Mouse (Mus musculus) urinary bladder, postnatal 14 days (tissue): ENCODE measurements around the gene Pou5f1.

Source experiments
- DNase-seq: peaks from one replicate; pipeline ENCODE4 v3.0.0; 2021; ENCODE audit warnings: low spot score

The Pou5f1 gene

DNA sequence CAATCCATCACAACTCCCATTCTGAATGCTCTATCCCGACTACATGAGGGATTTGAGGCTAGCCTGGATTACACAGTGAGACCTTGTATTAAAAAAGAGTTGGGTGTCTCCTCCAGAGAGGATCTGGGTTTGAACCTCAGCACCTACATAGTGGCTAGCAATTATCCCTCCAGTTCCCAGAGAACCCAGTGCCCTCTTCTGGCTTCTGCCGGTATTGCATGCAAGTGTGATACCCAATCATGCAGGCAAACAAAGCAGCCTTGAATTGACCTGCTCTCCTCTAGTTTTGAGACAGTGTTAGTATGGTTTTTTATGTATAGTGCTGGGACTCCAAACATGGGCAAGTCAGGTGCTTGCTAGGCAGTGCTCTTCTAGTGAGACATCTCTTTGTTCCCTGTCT lies 8.1 kb downstream of the Pou5f1 start:
- peak; percentile 83 for DNase-seq

DNA sequence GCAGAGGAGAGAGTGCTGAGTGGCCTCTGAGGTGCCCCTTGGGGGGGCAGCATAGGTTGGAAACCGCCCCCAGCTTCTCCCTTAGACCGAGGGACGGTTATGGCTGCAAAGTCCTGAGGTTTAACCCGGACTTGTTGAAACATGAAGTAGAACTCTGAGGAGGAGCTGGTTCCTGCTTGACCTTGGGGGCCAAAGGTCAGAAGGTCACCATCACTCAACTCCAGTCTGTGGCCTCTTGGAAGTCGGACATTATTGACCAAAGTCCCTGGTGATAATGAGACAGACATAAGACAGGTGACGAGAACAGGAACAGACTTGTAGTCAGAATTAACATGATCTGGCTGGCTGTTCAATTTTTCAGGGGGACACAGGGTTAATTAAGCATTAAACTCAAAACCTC lies 8.9 kb downstream of the Pou5f1 start:
- no peak for DNase-seq

DNA sequence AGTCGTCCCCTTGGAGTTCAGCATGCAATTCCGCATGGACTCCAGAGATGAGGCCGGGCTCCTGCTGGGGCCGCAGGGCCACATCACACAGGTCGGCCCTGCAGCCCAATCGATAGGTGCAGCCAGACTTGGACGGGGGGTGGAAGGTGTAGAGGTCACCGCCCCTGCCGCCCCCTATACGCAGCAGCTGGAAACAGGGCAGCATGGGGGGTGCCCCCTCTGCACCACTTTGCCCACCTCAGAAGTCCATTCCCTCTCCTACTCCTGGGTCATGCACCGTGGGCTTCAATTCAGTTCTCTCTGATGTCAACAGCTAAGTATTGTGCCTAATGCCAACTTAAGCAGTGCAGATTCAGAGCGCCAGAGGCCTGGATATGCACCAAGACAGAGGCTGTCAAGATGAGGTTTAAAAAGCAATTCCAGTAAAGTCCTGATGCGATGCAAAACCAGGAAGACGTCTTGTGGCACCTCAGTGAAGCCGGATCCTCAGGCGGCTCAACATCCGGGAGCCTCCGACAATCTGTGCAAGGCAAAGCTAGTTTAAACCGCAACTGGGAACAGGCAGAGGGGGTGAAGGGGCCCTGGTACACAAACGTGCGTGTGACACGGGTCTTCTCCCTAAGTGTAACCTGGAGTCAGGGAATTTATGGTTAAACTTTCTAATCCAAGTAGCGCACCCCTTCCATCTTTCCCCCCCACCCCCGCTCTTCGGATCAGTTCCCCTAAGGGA lies 10.3 kb downstream of the Pou5f1 start:
- DNase-seq: no peak

DNA sequence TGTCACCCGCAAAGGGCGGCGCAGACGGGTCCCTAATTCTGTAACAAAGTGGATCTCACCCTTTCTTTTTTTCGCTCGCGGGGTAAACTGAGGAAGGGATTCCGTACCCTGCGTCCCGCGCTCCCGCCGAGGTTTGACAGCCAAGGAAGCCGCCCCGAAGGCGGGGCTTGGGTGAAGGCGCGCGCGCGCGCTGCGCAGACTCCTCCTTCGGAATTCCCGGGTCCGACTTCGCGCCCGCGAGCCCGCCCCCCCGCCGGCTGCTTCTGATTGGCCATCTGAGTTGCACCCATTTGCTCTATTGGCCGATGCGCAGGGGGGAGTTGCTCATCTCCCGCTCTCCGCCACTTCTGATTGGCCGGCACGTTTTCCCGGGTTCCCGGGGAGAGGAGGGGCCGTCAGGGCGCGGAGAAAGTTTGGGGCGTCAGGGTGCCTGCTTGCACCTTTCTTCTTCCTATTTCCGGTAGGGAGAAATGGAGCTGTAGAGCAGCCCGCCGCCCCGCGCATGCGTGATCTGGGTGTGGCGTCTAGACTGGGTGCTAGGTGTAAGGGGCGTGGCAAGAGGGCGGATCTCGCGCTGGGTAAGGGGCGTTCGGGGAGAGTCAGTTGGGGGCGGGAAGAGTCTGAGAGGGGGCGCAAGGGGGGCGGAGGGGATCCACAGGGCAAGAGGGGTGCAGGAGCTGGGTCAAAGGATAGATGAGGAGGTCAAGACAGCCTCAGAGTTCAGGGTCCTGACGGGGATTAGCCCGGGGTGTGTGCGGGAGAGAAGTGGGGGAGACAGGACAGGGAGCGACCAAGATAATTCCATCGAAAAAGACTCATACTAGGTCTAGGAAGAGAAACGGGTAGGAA lies 11.1 kb downstream of the Pou5f1 start, which contains the start of the genes Tcf19 and Cchcr1:
Gene Tcf19, minus strand, starts transcription at position 173 of the 849 bp plus-strand sequence.
Gene Cchcr1, plus strand, starts transcription at position 449 of the 849 bp plus-strand sequence.
- peak; percentile 98 for DNase-seq

DNA sequence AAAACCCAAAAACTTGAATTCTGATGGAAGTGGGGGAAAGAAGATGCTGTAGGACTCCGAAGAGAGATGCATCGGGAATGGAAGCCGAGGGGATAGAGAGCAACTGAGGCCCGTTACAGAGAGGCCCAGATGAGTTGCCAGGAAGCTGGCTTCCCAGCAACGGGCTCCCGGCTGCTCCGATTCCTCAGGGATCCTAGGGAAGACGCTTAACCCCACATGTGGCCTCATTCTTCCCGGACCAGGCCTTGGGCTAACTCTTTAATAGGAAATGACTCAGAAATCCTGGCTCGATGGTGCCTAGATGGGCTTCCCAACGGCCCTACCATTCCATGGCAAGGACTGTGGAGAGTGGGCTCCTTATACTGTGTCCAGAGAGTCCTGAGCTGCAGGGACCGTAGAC lies 11.7 kb downstream of the Pou5f1 start:
- no peak for DNase-seq

DNA sequence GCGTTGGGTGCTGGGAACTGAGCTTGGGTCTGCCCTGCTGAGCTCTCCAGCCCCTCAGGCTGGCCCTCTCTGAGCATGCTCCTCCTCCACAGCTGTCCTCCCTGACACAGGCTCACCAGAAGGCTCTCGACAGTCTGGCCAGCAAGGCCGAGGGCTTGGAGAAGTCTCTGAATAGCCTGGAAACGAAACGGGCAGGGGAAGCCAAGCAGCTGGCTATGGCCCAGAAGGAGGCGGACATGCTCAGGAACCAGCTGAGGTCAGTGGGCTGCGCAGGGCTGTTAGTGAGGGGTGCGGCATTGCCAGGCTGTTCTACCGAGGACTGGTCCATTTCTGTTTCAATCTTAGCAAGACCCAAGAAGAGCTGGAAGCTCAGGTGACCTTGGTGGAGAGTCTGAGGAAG lies 18.5 kb downstream of the Pou5f1 start:
- no peak for DNase-seq

DNA sequence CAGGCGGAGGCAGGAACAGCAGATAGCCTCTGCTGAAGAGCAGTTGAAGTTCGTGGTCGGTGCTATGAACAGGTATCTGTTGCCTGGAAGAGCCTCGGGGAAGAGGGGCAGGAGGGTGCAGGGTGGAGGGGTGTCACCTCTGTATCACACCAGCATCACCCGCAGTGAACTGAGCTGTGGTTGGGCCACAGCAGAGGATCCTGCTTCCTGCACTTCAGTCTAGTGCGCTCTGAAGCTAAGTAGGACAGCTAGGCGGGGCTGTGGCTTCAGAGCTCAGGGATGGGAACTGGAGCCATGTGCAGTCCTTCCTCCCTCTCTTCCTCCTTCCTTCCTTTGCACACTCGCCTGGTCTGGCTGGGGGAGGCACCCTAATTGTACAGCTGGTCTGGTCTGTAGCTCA lies 20.8 kb downstream of the Pou5f1 start:
- no peak for DNase-seq

DNA sequence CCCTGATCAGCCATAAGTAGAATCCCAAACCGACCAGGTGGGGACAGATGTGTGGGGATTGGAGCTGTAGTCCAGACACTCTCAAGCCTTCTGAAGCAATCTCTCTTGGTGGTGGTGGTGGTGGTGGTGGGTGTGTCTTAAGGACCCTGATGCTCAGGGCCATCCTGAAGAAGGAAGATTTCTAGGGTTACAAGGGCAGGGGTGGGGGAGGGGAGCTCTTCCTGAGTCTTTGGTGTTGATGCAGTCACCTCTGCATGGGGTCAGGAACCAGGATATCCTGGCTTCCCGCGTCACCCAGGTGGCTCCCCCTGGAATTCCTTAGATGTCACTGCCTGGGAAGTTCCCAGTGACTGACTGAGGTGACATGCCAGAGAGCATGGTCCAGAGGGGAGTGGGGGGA lies 26.5 kb downstream of the Pou5f1 start:
- DNase-seq: no peak

DNA sequence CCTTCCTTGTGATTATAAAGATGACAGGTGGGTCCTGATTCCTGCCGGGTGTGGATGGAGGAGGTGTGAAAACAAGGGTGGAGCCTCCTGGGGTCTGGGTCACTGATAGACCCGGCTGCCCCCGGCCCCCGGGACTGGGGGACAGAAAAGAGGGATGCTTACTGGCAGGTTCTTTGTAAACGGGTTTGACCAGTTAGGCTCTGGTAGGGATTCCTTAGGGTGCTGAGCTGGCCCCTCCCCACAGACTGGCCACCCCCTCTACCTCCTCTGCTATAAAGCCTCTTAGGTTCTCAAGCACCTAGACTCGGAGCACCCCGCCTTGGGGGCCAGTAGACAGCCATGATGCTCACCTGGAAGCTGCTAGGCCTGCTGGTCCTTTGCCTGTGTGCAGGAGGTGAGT lies 27.1 kb downstream of the Pou5f1 start, which contains the start of gene Psors1c2:
Gene Psors1c2, plus strand, starts transcription at position 301 of the 400 bp plus-strand sequence.
- DNase-seq: no peak

DNA sequence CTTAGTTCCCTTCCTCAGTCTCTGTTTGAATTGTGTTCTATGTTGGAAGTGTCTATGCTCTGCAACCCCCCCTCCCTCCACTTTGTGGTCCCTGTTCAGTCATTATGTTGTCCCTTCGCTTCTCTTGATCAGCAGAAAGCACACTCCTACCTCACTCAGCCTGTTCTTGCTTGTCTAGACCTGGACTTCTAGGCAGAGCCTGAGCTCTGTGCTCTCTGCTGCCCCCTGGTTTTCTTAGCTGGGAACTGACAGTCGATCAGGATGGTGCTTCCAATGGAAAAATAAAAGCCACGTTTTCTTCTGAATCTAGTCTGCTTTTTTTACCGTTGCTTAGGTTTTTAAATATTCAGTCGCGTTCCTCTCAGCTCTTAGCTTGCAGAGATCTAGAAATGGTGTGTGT lies 28.5 kb downstream of the Pou5f1 start:
- peak; percentile 86 for DNase-seq

DNA sequence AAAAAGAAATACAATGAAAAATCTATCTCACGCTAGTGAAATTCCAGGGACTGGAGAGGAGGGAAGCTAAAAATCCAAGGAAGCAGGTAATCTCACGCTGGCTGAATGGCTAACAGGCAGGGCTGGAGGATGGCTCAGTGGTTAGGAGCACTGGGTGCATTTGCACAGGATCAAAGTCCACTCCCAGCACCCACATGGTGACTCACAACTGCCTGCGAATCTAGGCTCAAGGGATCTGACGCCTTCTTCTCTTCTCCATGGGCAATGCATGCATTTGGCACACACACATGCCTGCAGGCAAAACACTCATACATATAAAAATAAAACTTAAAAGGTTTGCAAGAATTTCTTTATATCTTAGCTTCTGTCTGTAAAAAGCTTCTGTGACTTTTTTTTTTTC lies 31.6 kb downstream of the Pou5f1 start:
- DNase-seq: no peak

DNA sequence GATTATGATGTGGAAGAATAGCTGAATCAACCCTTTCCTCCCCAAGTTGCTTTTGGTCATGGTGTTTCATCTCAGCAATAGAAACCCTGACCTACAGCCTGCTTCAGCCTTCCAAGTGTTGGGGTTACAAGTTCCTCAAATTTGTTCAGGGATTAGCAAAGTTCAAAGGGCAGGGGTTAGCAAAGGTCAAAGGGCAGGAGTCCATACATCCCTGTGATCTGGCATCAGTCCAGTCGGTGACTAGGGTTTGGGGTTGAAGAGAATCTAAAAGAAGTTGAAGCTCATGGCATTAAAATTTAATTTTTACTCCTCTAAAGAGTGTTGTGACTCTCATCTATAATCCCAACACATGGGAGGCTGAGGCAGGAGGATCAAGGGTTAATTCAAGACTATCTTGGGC lies 32.7 kb downstream of the Pou5f1 start:
- no peak for DNase-seq

DNA sequence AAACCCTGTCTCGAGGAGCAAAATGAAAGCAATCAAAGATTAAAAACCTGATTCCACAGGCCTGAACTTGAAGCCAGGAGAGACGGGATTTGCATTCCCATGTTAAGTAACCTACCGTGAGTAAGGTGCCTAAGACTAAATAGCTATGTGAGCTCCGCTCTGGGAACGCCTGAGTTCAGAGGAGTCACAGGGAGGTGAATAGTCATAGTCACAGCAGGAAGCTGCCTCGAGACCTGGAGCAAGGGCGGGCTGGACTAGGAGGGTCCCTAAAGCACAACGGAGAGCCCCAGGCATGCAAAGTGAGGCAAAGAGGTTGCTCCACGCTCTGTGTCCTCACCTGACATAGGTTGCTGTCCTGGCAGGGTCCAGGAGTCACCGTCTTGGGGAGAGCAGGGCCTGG lies 33.7 kb downstream of the Pou5f1 start:
- DNase-seq: no peak

DNA sequence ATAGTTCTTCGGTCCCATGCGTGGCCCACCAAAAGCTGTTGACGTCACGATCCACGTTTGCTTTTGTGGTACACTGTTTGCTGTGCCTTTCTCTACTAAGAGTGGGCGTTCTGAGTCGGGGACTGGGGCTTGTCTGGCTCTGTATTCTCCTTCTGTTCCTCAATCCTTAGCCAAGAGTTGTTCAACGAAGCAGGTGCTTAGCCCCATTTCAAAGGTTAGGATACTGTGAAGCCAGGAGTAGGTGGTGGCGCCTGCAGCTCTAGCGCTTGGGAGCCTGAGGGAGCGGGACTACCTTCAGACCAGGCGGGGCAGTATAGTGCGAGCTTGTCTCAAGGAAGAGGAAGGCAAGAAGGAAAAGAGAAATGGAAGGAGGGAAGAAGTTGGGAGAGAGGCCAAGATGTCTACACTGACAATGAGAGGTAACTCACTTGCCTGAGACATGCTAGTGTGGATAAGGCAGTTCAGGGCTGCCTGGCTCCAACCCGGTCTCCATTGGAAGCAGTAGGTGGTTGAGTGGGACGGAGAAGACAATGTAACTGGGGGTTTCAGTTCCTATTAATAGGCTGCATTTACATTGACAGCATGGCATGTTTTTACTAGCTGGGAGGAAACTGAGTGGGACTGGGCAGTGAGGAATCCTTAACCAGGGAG lies 37.1 kb downstream of the Pou5f1 start:
- no peak for DNase-seq

DNA sequence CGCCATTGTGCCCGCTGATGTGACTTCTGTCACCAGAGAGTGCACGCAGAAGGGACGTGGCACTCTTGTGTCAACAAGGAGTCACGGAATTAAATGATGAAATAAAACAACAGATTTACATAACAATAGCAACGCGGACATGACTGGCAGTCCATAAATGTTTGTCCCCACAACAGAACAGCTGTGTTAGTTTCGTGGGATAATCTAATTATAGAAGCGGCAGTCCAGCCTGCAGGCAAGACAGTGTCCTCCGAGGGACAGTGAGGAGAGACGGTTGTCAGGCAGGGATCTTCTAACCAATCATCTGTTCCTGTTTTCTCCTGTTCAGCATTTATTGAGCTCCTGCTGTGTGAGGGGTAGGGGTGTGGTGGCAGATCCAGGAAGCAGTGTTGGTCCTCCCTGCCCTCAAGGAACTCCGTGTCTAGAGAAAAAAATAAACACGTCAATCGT lies 37.6 kb downstream of the Pou5f1 start:
- DNase-seq: no peak

DNA sequence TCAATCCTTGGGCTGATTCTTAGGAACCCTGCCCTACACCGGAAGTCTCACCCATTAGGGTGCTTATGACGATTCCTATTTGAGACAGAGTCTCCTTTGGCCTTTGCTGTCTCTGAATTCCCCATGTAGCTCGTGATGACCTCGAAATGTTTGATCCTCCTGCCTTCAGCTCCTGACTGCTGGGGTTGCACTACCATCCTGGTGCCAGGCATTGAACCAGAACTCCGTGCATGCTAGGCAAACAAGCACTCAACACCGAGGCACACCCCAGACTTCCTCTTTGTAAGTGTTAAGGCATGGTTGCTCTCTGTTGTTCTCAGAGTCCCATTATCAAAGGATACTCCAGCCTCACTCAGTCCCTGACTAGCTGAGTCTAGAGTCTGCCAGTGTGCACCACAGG lies 38.2 kb downstream of the Pou5f1 start:
- DNase-seq: no peak

DNA sequence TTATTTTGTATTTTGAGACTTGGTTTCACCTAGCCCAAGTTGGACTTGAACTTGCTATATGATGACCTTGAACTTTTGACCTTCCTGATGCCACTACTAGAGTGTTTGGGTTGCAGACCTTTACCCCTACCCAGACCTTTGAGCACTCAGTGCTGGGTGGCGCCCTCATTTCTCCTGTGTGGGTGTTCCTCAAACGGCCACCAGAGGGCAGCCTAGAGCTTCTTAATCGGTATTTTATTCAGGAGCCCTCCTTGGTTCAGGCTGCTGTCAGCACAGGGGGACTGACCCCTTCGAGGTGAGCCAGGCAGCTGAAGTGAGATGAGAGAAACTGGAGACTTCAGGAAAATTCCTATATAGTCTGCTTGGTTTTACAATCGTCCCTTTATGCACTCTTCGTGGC lies 38.9 kb downstream of the Pou5f1 start:
- DNase-seq: peak; percentile 53

DNA sequence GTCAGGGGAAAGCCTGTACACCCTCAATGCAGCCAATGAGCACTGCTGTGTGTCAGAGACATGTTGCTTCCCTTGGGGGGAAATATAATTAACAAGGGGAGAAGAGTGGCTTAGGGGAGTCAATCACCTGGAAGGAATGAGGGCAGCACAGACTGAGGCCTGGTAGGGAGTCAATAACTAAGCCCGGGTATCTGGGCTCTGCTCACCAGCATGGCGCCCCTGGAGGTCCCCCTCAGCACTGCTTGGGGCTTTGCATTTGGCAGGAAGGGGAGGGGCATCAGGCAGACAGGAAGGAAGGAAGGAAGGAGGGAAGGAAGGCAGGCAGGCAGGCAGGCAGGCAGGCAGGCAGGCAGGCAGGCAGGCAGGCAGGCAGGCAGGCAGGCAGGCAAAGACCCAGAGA lies 41.6 kb downstream of the Pou5f1 start:
- DNase-seq: no peak

DNA sequence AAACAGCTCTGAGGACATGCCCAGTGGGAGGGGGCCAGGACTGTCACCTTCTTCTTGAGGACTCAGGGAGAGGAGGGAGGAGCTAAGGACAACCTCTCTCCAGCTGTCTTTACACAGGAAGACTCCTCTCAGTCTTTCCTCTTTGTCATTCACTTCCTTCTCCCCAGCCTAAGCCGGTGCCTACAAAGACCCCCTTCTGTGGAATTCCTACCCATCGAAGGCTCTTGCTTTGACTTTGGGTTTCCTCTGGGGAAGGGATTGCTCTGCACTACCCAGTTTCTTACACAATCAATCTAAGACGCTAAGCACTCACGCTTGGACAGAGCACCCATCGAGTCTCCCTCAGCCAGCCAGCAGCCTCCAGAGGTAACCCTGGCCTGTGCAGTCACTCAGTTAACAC lies 42.8 kb downstream of the Pou5f1 start:
- no peak for DNase-seq

DNA sequence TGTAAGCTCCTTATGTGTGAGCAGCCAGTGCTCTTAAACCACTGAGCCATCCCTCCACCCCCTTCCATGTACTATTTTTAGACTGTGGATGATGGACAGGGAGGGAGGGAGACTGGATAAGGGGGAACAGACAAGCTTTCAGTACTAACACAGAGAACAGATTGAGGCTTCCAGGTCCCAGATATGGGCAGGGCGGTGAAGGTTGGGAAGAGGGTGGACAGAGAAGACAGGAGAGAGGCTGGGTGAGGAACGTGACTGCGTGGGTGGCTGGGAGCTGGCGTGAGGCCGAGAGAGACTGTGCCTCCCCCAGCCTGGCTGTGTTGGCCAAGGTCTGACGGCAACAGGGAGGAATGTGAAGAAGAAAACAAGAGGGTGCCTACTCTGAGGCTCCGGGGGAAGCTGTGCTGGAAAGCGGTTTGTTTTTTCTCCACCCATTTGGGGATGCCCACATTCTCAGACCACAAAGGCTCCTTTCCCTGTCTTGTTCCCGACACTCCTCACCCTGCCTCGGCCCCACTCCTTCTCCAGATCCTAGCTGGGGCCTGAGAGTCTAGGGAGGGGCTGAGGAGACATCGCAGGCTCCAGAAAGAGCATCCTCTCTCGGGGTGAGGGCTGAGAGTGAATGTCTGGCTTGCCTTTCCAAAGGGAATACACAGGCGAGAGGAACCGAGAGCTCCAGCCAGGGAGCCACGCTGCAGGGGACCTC lies 43.8 kb downstream of the Pou5f1 start:
- DNase-seq: peak; percentile 85

DNA sequence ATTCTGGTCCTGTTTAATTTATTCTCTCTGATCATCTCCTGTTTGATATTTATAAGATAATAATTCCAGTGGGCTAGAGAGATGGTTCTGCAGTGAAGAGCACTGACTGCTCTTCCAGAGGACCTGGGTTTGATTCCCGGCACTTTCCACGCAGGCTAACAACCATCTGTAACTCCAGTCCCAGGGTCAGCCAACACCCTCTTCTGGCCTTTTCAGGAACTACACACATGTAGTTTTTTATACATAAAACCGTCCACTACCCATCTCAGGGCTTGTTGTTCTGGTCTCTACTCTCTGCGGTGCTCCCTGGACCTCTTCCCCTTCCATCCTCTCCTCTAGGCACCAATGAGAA lies 44.3 kb downstream of the Pou5f1 start:
- no peak for DNase-seq

DNA sequence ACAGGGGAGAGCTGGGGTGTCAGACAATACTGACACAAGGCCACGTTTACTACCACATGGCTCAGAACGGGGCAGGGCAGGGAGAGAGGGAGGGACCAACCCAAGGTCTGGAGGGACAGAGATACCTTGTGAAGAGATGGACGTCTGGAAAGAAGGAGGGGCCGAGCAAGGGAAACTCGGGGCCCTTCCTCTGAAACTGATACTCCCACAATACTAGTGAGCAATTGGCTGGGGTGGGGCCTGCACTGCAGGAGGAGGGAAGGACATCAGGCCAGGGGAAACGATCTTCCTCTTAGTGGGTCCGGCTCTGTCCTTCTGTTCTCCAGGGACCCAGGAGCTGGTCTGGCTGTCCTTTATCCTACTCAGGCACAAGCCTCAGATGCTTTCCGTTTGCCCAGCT lies 45.1 kb downstream of the Pou5f1 start:
- DNase-seq: no peak
